Comparison of ENCODE assay signal across 10 mouse cellular contexts in genomic region chr2:72319028-72319798, GRCm38 (mm10). TPM values are rescaled to one million over a fixed set of nuclear protein-coding genes. Genes with fewer than 3 reads are reported as not detected.
DNase-seq lines count a peak whose midpoint lies in the region; ATAC-seq and TF ChIP-seq lines count a peak whose summit lies in the region.
"Had no signal": no experiment of that assay in that cellular context is flagged by ENCODE, and none has a peak within 500 bp of the region (broad histone marks: within the 10 kb centered on the region; RNA-seq: fewer than 3 reads in every experiment).

No protein-coding gene starts in this region.

- TF ChIP-seq POLR2A in lung, adult 2 months (IDR thresholded peaks at IDR 0.05; ENCODE audit: borderline replicate concordance, extremely low read depth, low read depth, low read length), result no peak

- H3K4me3 ChIP-seq in lung, embryonic 15.5 days, result no peak overlapping the region
- no peak overlapping the region for H3K4me3 ChIP-seq in lung, adult 2 months (replicated peaks; ENCODE audit: extremely low read depth, low read depth, low read length)
- H3K4me3 ChIP-seq in intestine, postnatal 0 days (ENCODE audit: low read depth, low read length), result no peak overlapping the region
- H3K4me3 ChIP-seq in stomach, embryonic 15.5 days (replicated peaks), result no peak overlapping the region
- no peak overlapping the region for H3K4me3 ChIP-seq in hindbrain, embryonic 10.5 days

- DNase-seq in heart, adult 11 months, result peak; percentile 9
- no peak for DNase-seq in heart, postnatal 10 days
- no peak for DNase-seq in lung, adult 2 months
- DNase-seq in cerebellum, postnatal 25 days, result no peak
- no peak for DNase-seq in hindbrain, embryonic 10.5 days (ENCODE audit: low spot score)
- DNase-seq: kidney, postnatal 25 days; right cerebral cortex, adult 18-20 months had no signal

- no peaks in the 10 kb centered on the region for H3K27me3 ChIP-seq in lung, embryonic 15.5 days
- H3K27me3 ChIP-seq in intestine, postnatal 0 days (replicated peaks; ENCODE audit: control insufficient read depth, insufficient read depth, low read length), result no peaks in the 10 kb centered on the region
- H3K27me3 ChIP-seq in stomach, embryonic 15.5 days (replicated peaks), result no peaks in the 10 kb centered on the region
- no peaks in the 10 kb centered on the region for H3K27me3 ChIP-seq in hindbrain, embryonic 10.5 days (ENCODE audit: insufficient read depth, poor library complexity, severe bottlenecking)

- H3K4me1 ChIP-seq in lung, embryonic 15.5 days, result peaks cover 22% of the 10 kb centered on the region
- H3K4me1 ChIP-seq in lung, adult 2 months (ENCODE audit: control insufficient read depth, insufficient read depth, low read length), result peaks cover 19% of the 10 kb centered on the region
- no peaks in the 10 kb centered on the region; the same call in 1 of the 2 replicates for H3K4me1 ChIP-seq in intestine, postnatal 0 days (replicated peaks; ENCODE audit: control insufficient read depth, insufficient read depth, low read length)
- H3K4me1 ChIP-seq in stomach, embryonic 15.5 days, result peaks cover 3% of the 10 kb centered on the region; the same call in 1 of the 2 replicates
- H3K4me1 ChIP-seq in hindbrain, embryonic 10.5 days (replicated peaks), result peaks cover 18% of the 10 kb centered on the region; the same call in 1 of the 2 replicates

- H3K4me2 ChIP-seq in lung, embryonic 15.5 days, result no peak overlapping the region
- no peak overlapping the region for H3K4me2 ChIP-seq in intestine, postnatal 0 days (replicated peaks; ENCODE audit: low read depth)
- no peak overlapping the region for H3K4me2 ChIP-seq in stomach, embryonic 15.5 days

- WGBS in lung, embryonic 15.5 days, result 47% methylated on average over 7 of the region's 7 CpGs
- WGBS in lung, adult 2 months, result 38% methylated on average over 7 of the region's 7 CpGs
- WGBS in intestine, postnatal 0 days, result 67% methylated on average over 7 of the region's 7 CpGs
- WGBS in stomach, embryonic 15.5 days, result 53% methylated on average over 7 of the region's 7 CpGs
- 86% methylated on average over 7 of the region's 7 CpGs for WGBS in hindbrain, embryonic 10.5 days

- H3K27ac ChIP-seq in lung, embryonic 15.5 days, result peak overlapping the region; percentile 82
- peak overlapping the region; percentile 22; the same call in 1 of the 2 replicates for H3K27ac ChIP-seq in intestine, postnatal 0 days (ENCODE audit: low read depth, low read length)
- peak overlapping the region; percentile 79 for H3K27ac ChIP-seq in stomach, embryonic 15.5 days
- H3K27ac ChIP-seq in hindbrain, embryonic 10.5 days, result no peak overlapping the region

- no peak overlapping the region for H3K9ac ChIP-seq in lung, embryonic 15.5 days
- H3K9ac ChIP-seq in intestine, postnatal 0 days (ENCODE audit: low read depth, low read length), result no peak overlapping the region
- H3K9ac ChIP-seq in stomach, embryonic 15.5 days, result no peak overlapping the region

- no peaks in the 10 kb centered on the region for H3K9me3 ChIP-seq in lung, embryonic 15.5 days
- no peaks in the 10 kb centered on the region for H3K9me3 ChIP-seq in intestine, postnatal 0 days (ENCODE audit: control insufficient read depth)
- H3K9me3 ChIP-seq in stomach, embryonic 15.5 days, result no peaks in the 10 kb centered on the region
- H3K9me3 ChIP-seq in hindbrain, embryonic 10.5 days, result no peaks in the 10 kb centered on the region

- no peaks in the 10 kb centered on the region for H3K36me3 ChIP-seq in lung, embryonic 15.5 days
- H3K36me3 ChIP-seq in intestine, postnatal 0 days (ENCODE audit: control insufficient read depth, insufficient read depth), result no peaks in the 10 kb centered on the region; the same call in 1 of the 2 replicates
- H3K36me3 ChIP-seq in stomach, embryonic 15.5 days, result no peaks in the 10 kb centered on the region
- H3K36me3 ChIP-seq in hindbrain, embryonic 10.5 days, result no peaks in the 10 kb centered on the region

- ATAC-seq in lung, embryonic 15.5 days (ENCODE audit: borderline replicate concordance, extremely low read depth, low FRiP score, low TSS enrichment), result peak; percentile 16; the same call in 1 of the 2 replicates
- ATAC-seq in intestine, postnatal 0 days, result no peak
- ATAC-seq in stomach, embryonic 15.5 days (ENCODE audit: insufficient read depth, low FRiP score, low read depth), result no peak

- intact Hi-C loops in heart, postnatal 10 days (cut with DNase I), result no loop called here

- no peak for TF ChIP-seq CTCF in lung, adult 2 months (IDR thresholded peaks at IDR 0.05; ENCODE audit: insufficient read depth, low read length)
- TF ChIP-seq CTCF in intestine, postnatal 0 days (IDR thresholded peaks at IDR 0.05; ENCODE audit: low read depth), result no peak

RNA-seq across cellular contexts. Expression of gene Map3k20, which starts 33.8 kb away (rescaled TPM):
- 100 to 1,000 TPM; 216 to 235 TPM for total RNA-seq in heart, postnatal 10 days (2021)
- 30.2 and 31.2 TPM in 2 replicates for polyA plus RNA-seq in lung, embryonic 15.5 days (2015; fragmentation: Nextera tagmentation; extraction: Ambion mirVana)
- polyA plus RNA-seq in lung, adult 2 months (2012; rRNA removed), result 20.3 and 35.9 TPM in 2 replicates
- polyA plus RNA-seq in intestine, postnatal 0 days (2015; fragmentation: Nextera tagmentation; extraction: Ambion mirVana), result 9.0 and 9.6 TPM in 2 replicates
- polyA plus RNA-seq in stomach, embryonic 15.5 days (2015; fragmentation: Nextera tagmentation; extraction: Ambion mirVana), result 20.0 and 20.7 TPM in 2 replicates
- 7.4 and 9.4 TPM in 2 replicates for polyA plus RNA-seq in hindbrain, embryonic 10.5 days (2016; fragmentation: Nextera tagmentation; extraction: Ambion mirVana)
